In genomic region chr2:30613574-30613973, GRCm38 (mm10) we compare ENCODE assay signal across 8 mouse cellular contexts. TPM values are rescaled to one million over a fixed set of nuclear protein-coding genes. Genes with fewer than 3 reads are reported as not detected.
DNase-seq lines count a peak whose midpoint lies in the region; ATAC-seq and TF ChIP-seq lines count a peak whose summit lies in the region.

No protein-coding gene starts in this region.

- ATAC-seq in hindbrain, embryonic 13.5 days (ENCODE audit: low FRiP score) = peak; percentile 55
- peak; percentile 80 for ATAC-seq in lung, postnatal 0 days

- H3K4me3 ChIP-seq in hindbrain, embryonic 13.5 days = peak overlapping the region; percentile 14
- H3K4me3 ChIP-seq in lung, postnatal 0 days (ENCODE audit: low read depth, low read length) = no peak overlapping the region

- H3K9me3 ChIP-seq in hindbrain, embryonic 13.5 days = no peaks in the 10 kb centered on the region
- no peaks in the 10 kb centered on the region for H3K9me3 ChIP-seq in lung, postnatal 0 days (ENCODE audit: low read length)

- no peaks in the 10 kb centered on the region for H3K36me3 ChIP-seq in hindbrain, embryonic 13.5 days
- no peaks in the 10 kb centered on the region for H3K36me3 ChIP-seq in lung, postnatal 0 days (ENCODE audit: insufficient read depth, low read length)

- H3K27me3 ChIP-seq in hindbrain, embryonic 13.5 days = no peaks in the 10 kb centered on the region
- H3K27me3 ChIP-seq in lung, postnatal 0 days (replicated peaks; ENCODE audit: insufficient read depth, low read length) = no peaks in the 10 kb centered on the region

- peak overlapping the region; percentile 66 for H3K9ac ChIP-seq in hindbrain, embryonic 13.5 days
- no peak overlapping the region for H3K9ac ChIP-seq in lung, postnatal 0 days (replicated peaks; ENCODE audit: low read depth)

- DNase-seq in NIH3T3 (ENCODE audit: low read depth) = peak; percentile 85
- DNase-seq in cerebellum, postnatal 25 days = peak; percentile 63 to 69
- peak; percentile 59 to 64 for DNase-seq in frontal cortex, postnatal 14 days (ENCODE audit: low spot score in 2 of 2)
- DNase-seq in layer of hippocampus, postnatal 25 days (ENCODE audit: extremely low spot score in 1 of 2, low spot score in 1 of 2) = peak; percentile 51 to 56
- peak; percentile 88 for DNase-seq in lung, postnatal 0 days (ENCODE audit: low spot score)
- DNase-seq in retina, postnatal 7 days (ENCODE audit: low read depth, low spot score) = peak; percentile 72
- DNase-seq in natural killer cell, adult 2 months (ENCODE audit: low spot score in 2 of 2) = no peak

- 1% methylated on average over 18 of the region's 18 CpGs for WGBS in hindbrain, embryonic 13.5 days
- 2% methylated on average over 16 of the region's 18 CpGs for WGBS in lung, postnatal 0 days

- peaks cover 30% of the 10 kb centered on the region for H3K4me1 ChIP-seq in hindbrain, embryonic 13.5 days (replicated peaks)
- peaks cover under 1% of the 10 kb centered on the region; the same call in 1 of the 2 replicates for H3K4me1 ChIP-seq in lung, postnatal 0 days (ENCODE audit: insufficient read depth, low read depth, low read length)

- no peak for TF ChIP-seq EP300 in lung, postnatal 0 days (IDR thresholded peaks at IDR 0.05)

- peak overlapping the region; percentile 47 for H3K4me2 ChIP-seq in hindbrain, embryonic 13.5 days
- peak overlapping the region; percentile 34 for H3K4me2 ChIP-seq in lung, postnatal 0 days (replicated peaks; ENCODE audit: low read depth, low read length)

- peak overlapping the region; percentile 91 for H3K27ac ChIP-seq in hindbrain, embryonic 13.5 days
- H3K27ac ChIP-seq in lung, postnatal 0 days (ENCODE audit: low read length) = no peak overlapping the region

- TF ChIP-seq CTCF in lung, postnatal 0 days (IDR thresholded peaks at IDR 0.05) = peak; percentile 69

RNA-seq across cellular contexts. Expression of gene Cstad, which starts 18.7 kb away (rescaled TPM):
- polyA plus RNA-seq in hindbrain, embryonic 13.5 days (2015; fragmentation: Nextera tagmentation; extraction: Ambion mirVana) = 0.77 and 0.83 TPM in 2 replicates
- total RNA-seq in layer of hippocampus, postnatal 25 days (2021) = 10 to 100 TPM in 1 of 2 experiments, 1 to 10 TPM in 1; 3.0 to 10.3 TPM
- 1.9 and 2.3 TPM in 2 replicates for polyA plus RNA-seq in lung, postnatal 0 days (2015; fragmentation: Nextera tagmentation; extraction: Ambion mirVana)

Comparison
In these comparisons a context has a peak if more than half of its experiments do, and no peak if none do; other contexts are left out.
1. DNase-seq: peak in NIH3T3 (single experiment), cerebellum, postnatal 25 days (2 of 2), frontal cortex, postnatal 14 days (2 of 2), layer of hippocampus, postnatal 25 days (2 of 2), lung, postnatal 0 days (single experiment) and retina, postnatal 7 days (single experiment); none in natural killer cell, adult 2 months (0 of 2).